Mouse (Mus musculus) embryonic facial prominence, embryonic 14.5 days (tissue): ENCODE measurements around the gene Btbd35f13. TPM values are rescaled to one million over a fixed set of nuclear protein-coding genes. Genes with fewer than 3 reads are reported as not detected.
"Not testable (repeated sequence)": the region's sequence is repeated elsewhere in the genome, so short reads cannot be mapped to it uniquely, and the experiment has no call there.

ENCODE experiments used
- ATAC-seq: fragments of 200-750 bp; cut with Nextera tagmentation; 2 replicates; pipeline ENCODE4 v1.8.0; 2017; ENCODE audit warnings: low read depth, moderate number of reproducible peaks, moderate TSS enrichment
- DNase-seq: peaks from one replicate; pipeline ENCODE4 v3.0.0-alpha.2; 2015; ENCODE audit warnings: low spot score
- H3K27ac ChIP-seq: fragments of 300-500 bp; sonication (generic); replicated peaks from 2 replicates; pipeline ENCODE4 v1.5.1; 2014; ENCODE audit warnings: low read depth, mild to moderate bottlenecking, low read length, moderate library complexity
- H3K27me3 ChIP-seq: fragments of 300-500 bp; sonication (generic); replicated peaks from 2 replicates; pipeline ENCODE4 v1.6.1; 2014; ENCODE audit warnings: low read length; ENCODE audit not compliant: control insufficient read depth, insufficient read depth
- H3K36me3 ChIP-seq: fragments of 300-500 bp; sonication (generic); 2 replicates; pipeline ENCODE4 v1.6.1; 2014; ENCODE audit warnings: low read length, mixed read lengths; ENCODE audit not compliant: control insufficient read depth, insufficient read depth
- H3K4me1 ChIP-seq: fragments of 300-500 bp; sonication (generic); 2 replicates; pipeline ENCODE4 v1.6.1; 2014; ENCODE audit warnings: antibody characterized with exemption, low read length; ENCODE audit not compliant: control insufficient read depth, insufficient read depth
- H3K4me2 ChIP-seq: fragments of 300-500 bp; sonication (generic); 2 replicates; pipeline ENCODE4 v1.6.1; 2014; ENCODE audit warnings: low read depth, mild to moderate bottlenecking, low read length, moderate library complexity, mixed read lengths
- H3K4me3 ChIP-seq: fragments of 300-500 bp; sonication (generic); 2 replicates; pipeline ENCODE4 v1.5.1; 2014; ENCODE audit warnings: low read depth, mild to moderate bottlenecking, low read length
- H3K9ac ChIP-seq: fragments of 300-500 bp; sonication (generic); 2 replicates; pipeline ENCODE4 v1.6.1; 2014; ENCODE audit warnings: low read depth, mild to moderate bottlenecking, low read length, moderate library complexity, mixed read lengths
- H3K9me3 ChIP-seq: fragments of 300-500 bp; sonication (generic); 2 replicates; pipeline ENCODE4 v1.6.1; 2016; ENCODE audit warnings: low read length; ENCODE audit not compliant: control insufficient read depth
- WGBS: fragments of 180-500 bp; shearing (Covaris S2); extraction: QIAGEN DNeasy Blood & Tissue Kit; methylation state at CpG from one replicate; pipeline ENCODE4 v1.1.7; 2014; 5-methylcytosine and 5-hydroxymethylcytosine counted together
- polyA plus RNA-seq: library from polyadenylated mRNA; unstranded; fragments of >200 nt; fragmentation: Nextera tagmentation; extraction: Ambion mirVana; gene quantifications from 2 replicates; pipeline ENCODE4 v1.2.1, GENCODE M21; 2014

Btbd35f13 gene
- not detected in 2 replicates for polyA plus RNA-seq

- H3K9ac ChIP-seq, H3K4me3 ChIP-seq, H3K27me3 ChIP-seq, H3K4me2 ChIP-seq, H3K27ac ChIP-seq, H3K9me3 ChIP-seq, DNase-seq, H3K36me3 ChIP-seq, ATAC-seq, H3K4me1 ChIP-seq: not testable (repeated sequence)
- WGBS = 68% methylated on average over 2 of the region's 3 CpGs
Measured at GRCm38 (mm10) chrX:33656872-33657271, at the start of gene Btbd35f13. Gene Btbd35f13, plus strand, starts transcription at chrX:33657172.

GRCm38 (mm10) chrX:33702249-33702648 is 45.3 kb downstream of the Btbd35f13 start, which contains the start of gene Btbd35f14:
Gene Btbd35f14, minus strand, starts transcription at chrX:33702349.
- H3K4me1 ChIP-seq, ATAC-seq, H3K4me3 ChIP-seq, H3K36me3 ChIP-seq, H3K4me2 ChIP-seq, H3K9ac ChIP-seq, H3K9me3 ChIP-seq, H3K27ac ChIP-seq, H3K27me3 ChIP-seq, DNase-seq: not testable (repeated sequence)
- WGBS = no CpG with 5 or more reads among the region's 3 CpGs

Other genes starting within 250 kb of the Btbd35f13 start
- not detected in 2 replicates for gene Btbd35f15, start 79.9 kb upstream of the Btbd35f13 start, polyA plus RNA-seq
- not detected in 2 replicates for gene Btbd35f14, start 45.2 kb downstream of the Btbd35f13 start, polyA plus RNA-seq